Mouse (Mus musculus): ENCODE results near the gene Gtf2h4.

DNA sequence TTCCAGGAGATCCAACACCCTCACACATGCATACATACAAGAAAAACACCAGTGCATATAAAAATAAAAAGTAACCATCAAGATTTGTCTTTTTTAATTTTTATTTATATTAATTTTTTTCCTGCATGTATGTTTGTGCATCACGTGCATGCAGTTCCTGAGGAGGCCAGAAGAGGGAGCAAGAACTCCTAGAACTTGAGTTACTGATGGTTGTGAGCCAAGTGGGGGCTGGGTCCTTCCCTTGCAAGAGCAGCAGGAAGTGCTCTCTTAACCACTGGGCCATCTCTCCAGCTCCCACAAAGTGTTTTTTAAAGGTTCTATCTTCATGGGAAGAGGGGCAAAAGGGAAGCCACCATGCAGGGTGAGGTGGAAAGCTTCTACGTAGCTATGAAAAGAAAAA is 21.8 kb upstream of the Gtf2h4 start:
- no peak for TF ChIP-seq CTCF (IDR thresholded peaks at IDR 0.05; ENCODE audit: control insufficient read depth, insufficient read depth, low read length)
- no peak for TF ChIP-seq POLR2A (IDR thresholded peaks at IDR 0.05; ENCODE audit: borderline replicate concordance, control insufficient read depth, low read depth, low read length)
